Mouse (Mus musculus) E14TG2a.4 (cell line): ENCODE results near the gene Ifitm5.
"Not testable (repeated sequence)": the region's sequence is repeated elsewhere in the genome, so short reads cannot be mapped to it uniquely, and the experiment has no call there.

Experiments used
- CTCF ChIP-seq: conservative IDR thresholded peaks from 2 replicates; pipeline ENCODE4 v1.5.1; 2014; ENCODE audit warnings: low read length
- NANOG ChIP-seq: IDR thresholded peaks from 2 replicates; pipeline ENCODE4 v1.6.1; 2014; ENCODE audit warnings: borderline replicate concordance, low read length, mixed read lengths

- TF ChIP-seq CTCF, NANOG: not testable (repeated sequence)
Observed at GRCm38 (mm10) chr7:140968710-140969109, 18.6 kb upstream of the Ifitm5 start.
